Mouse (Mus musculus): ENCODE data around the gene Dcun1d1.

GRCm38 (mm10) chr3:35962967-35963366 is 25.7 kb upstream of the Dcun1d1 start:
- TF ChIP-seq POLR2A (IDR thresholded peaks at IDR 0.05; ENCODE audit: borderline replicate concordance, low read depth, low read length) (no peak), CTCF (IDR thresholded peaks at IDR 0.05; ENCODE audit: low read depth, low read length) (no peak)

Data from bone marrow macrophage, adult 2 months (primary cell).